Mouse (Mus musculus): ENCODE measurements around the gene Vmn1r207-ps.
"Not testable (repeated sequence)": the region's sequence is repeated elsewhere in the genome, so short reads cannot be mapped to it uniquely, and the experiment has no call there.

Vmn1r207-ps gene

DNA sequence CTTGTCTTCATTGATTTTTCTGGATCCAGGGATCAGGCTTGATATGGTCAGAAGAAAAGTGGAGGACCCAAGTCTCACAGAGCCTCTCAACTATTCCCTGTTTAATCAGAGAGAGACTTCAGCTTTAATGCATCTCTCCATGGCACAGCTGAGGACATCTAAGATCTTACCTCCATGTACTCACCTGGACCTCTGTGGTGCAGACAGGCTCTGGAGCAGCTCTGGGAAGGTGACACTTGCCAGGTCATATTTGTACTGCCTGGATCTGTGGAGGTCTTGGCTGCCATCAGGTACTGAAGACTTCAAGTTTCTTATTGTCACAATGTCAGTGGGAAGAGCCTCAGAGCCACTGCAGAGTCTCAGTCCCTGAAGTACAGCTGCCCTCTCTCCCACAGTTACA, at the start of gene Vmn1r207-ps:
TSS of gene Vmn1r207-ps (minus strand) at position 101 of the 400 bp plus-strand sequence.
- DNase-seq (ENCODE audit: low spot score): not testable (repeated sequence)

GRCm38 (mm10) chr13:22777300-22777699, 47.9 kb upstream of the Vmn1r207-ps start, which contains the start of gene Vmn1r208:
Gene Vmn1r208 (minus strand): TSS chr13:22777400.
- DNase-seq (ENCODE audit: low spot score): not testable (repeated sequence)

DNA sequence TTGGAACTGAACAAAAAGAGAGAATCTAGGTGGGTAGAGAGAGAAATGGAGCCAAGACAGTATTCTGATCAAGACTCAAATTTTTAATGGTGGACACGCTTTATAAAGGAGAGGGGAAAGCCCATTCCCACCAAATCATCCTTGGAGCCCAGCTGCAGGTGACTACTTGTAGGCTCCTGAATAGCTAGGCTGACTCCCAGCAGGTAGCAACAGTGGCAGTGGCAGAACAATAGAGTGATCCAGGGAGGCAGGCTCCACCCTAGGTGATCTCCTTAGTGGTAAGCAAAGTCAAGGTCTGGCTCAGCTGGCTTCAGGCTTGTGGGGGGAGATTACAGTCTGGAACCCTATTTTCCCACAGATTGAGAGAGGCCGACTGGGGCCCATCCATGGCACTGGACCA, 42.2 kb upstream of the Vmn1r207-ps start:
- DNase-seq (ENCODE audit: low spot score): not testable (repeated sequence)

DNA sequence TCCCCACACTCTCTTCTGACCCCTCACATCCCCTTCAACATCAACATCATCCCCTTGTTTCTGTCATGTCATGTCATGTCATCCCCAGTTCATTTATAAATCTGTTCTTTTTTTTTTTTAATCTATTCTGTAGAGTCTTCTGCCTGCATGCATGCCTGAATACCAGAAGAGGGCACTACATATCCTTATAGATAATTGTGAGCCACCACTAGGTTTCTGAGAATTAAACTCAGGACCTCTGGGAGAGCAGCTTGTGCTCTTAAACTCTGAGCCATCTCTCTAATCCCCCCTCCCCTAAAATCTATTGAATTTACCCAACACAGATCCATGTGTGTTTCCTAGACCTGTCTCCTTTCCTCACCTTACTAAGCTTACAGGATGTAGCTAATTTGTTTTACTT, 18.1 kb upstream of the Vmn1r207-ps start:
- no peak for DNase-seq (ENCODE audit: low spot score)

GRCm38 (mm10) chr13:22706947-22707346, 22.5 kb downstream of the Vmn1r207-ps start:
- not testable (repeated sequence) for DNase-seq (ENCODE audit: low spot score)

DNA sequence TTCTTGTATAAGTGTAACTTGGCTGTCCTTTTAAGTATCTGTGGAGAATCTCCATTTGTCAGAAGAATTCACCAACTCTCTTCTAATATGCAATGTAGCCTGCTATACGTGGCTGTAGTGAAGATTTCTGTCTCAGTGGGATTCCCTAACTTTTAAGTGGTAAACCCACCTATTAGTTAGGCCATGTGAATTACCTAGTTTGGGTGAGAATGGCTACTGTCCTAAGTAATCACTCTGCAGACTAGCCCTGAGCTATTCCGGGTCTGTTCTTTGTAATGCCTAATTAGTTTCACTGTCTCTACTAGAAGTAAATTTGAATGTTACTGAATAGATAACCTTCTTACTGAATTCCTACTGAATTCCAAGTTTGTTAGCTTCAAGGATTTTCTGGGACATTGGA, 26.5 kb downstream of the Vmn1r207-ps start:
- not testable (repeated sequence) for DNase-seq (ENCODE audit: low spot score)

Data from T-cell, adult 2 months (primary cell).